Mouse (Mus musculus): ENCODE measurements at regions not wholly inside any gene's neighbourhood (a gene's known extent, or its start where the extent isn't known, plus 50 kb on each side); places are given as distances from the start of the nearest gene placed in this dataset.
A peak's percentile ranks its signal among the peaks of the same experiment; 100 is the strongest.

- no peak for DNase-seq (ENCODE audit: low read depth)
Measured at GRCm38 (mm10) chr2:173368899-173369298, 92.6 kb upstream of the Pmepa1 start.

- peak; percentile 49 for DNase-seq (ENCODE audit: low read depth)
Measured at GRCm38 (mm10) chr2:173376926-173377325, 100.6 kb upstream of the Pmepa1 start.

- DNase-seq (ENCODE audit: low read depth): peak; percentile 72
Measured at GRCm38 (mm10) chr2:173377497-173378257, 101.3 kb upstream of the Pmepa1 start.

GRCm38 (mm10) chr2:173379736-173380135 is 103.4 kb upstream of the Pmepa1 start:
- peak; percentile 50 for DNase-seq (ENCODE audit: low read depth)

GRCm38 (mm10) chr2:173380341-173380761 is 104.0 kb upstream of the Pmepa1 start:
- DNase-seq (ENCODE audit: low read depth): peak; percentile 40

- DNase-seq (ENCODE audit: low read depth): no peak
Measured at GRCm38 (mm10) chr2:173382176-173382813, 106.0 kb upstream of the Pmepa1 start.

GRCm38 (mm10) chr2:173384935-173385586 is 108.7 kb upstream of the Pmepa1 start:
- no peak for DNase-seq (ENCODE audit: low read depth)

GRCm38 (mm10) chr2:173385722-173386141 is 109.4 kb upstream of the Pmepa1 start:
- peak; percentile 63 for DNase-seq (ENCODE audit: low read depth)

GRCm38 (mm10) chr2:173388140-173388539 is 111.8 kb upstream of the Pmepa1 start:
- DNase-seq (ENCODE audit: low read depth): no peak

- DNase-seq (ENCODE audit: low read depth): no peak
Measured at GRCm38 (mm10) chr2:173392557-173393323, 116.4 kb upstream of the Pmepa1 start.

- no peak for DNase-seq (ENCODE audit: low read depth)
Measured at GRCm38 (mm10) chr2:173393324-173393592, 116.9 kb upstream of the Pmepa1 start.

- DNase-seq (ENCODE audit: low read depth): no peak
Measured at GRCm38 (mm10) chr2:173395526-173395925, 119.2 kb upstream of the Pmepa1 start.

- no peak for DNase-seq (ENCODE audit: low read depth)
Measured at GRCm38 (mm10) chr2:173397846-173398331, 121.6 kb upstream of the Pmepa1 start.

- DNase-seq (ENCODE audit: low read depth): no peak
Measured at GRCm38 (mm10) chr2:173405629-173406028, 116.8 kb upstream of the 1700021F07Rik start.

- DNase-seq (ENCODE audit: low read depth): no peak
Measured at GRCm38 (mm10) chr2:173406344-173407094, 115.9 kb upstream of the 1700021F07Rik start.

- no peak for DNase-seq (ENCODE audit: low read depth)
Measured at GRCm38 (mm10) chr2:173407133-173407532, 115.3 kb upstream of the 1700021F07Rik start.

- DNase-seq (ENCODE audit: low read depth): peak; percentile 65
Measured at GRCm38 (mm10) chr2:173408681-173409081, 113.7 kb upstream of the 1700021F07Rik start.

GRCm38 (mm10) chr2:173409433-173409832 is 113.0 kb upstream of the 1700021F07Rik start:
- DNase-seq (ENCODE audit: low read depth): peak; percentile 90

GRCm38 (mm10) chr2:173413906-173414656 is 108.3 kb upstream of the 1700021F07Rik start:
- no peak for DNase-seq (ENCODE audit: low read depth)

GRCm38 (mm10) chr2:173415429-173415828 is 107.0 kb upstream of the 1700021F07Rik start:
- no peak for DNase-seq (ENCODE audit: low read depth)

- DNase-seq (ENCODE audit: low read depth): peak; percentile 49
Measured at GRCm38 (mm10) chr2:173416921-173417320, 105.5 kb upstream of the 1700021F07Rik start.

Measured in naive thymus-derived CD4-positive, alpha-beta T cell, adult 2 months (primary cell).